Mouse (Mus musculus) ES-Bruce4 (cell line): ENCODE data around the gene Proser3. TPM values are rescaled to one million over a fixed set of nuclear protein-coding genes. Genes with fewer than 3 reads are reported as not detected.

Source experiments
- H3K27ac ChIP-seq: 2 replicates; pipeline ENCODE4 v1.5.1; 2012; ENCODE audit warnings: low read length, inconsistent platforms; ENCODE audit not compliant: insufficient read depth
- H3K27me3 ChIP-seq: 2 replicates; pipeline ENCODE4 v1.6.1; 2012; ENCODE audit warnings: mild to moderate bottlenecking, low read length, inconsistent platforms; ENCODE audit not compliant: control insufficient read depth, poor library complexity, insufficient read depth, severe bottlenecking
- H3K36me3 ChIP-seq: 2 replicates; pipeline ENCODE4 v1.6.1; 2012; ENCODE audit warnings: inconsistent platforms, mild to moderate bottlenecking, low read length, moderate library complexity; ENCODE audit not compliant: control insufficient read depth, poor library complexity, insufficient read depth, severe bottlenecking
- H3K4me1 ChIP-seq: one replicate; pipeline ENCODE4 v1.8.1; 2011; ENCODE audit warnings: low read length; ENCODE audit not compliant: control insufficient read depth, insufficient read depth
- H3K4me3 ChIP-seq: 2 replicates; pipeline ENCODE4 v1.5.1; 2011; ENCODE audit warnings: low read depth, mild to moderate bottlenecking, low read length
- H3K9ac ChIP-seq: 2 replicates; pipeline ENCODE4 v1.6.1; 2012; ENCODE audit warnings: low read depth, mild to moderate bottlenecking, inconsistent platforms; ENCODE audit not compliant: poor library complexity, severe bottlenecking
- H3K9me3 ChIP-seq: replicated peaks from 2 replicates; pipeline ENCODE4 v1.6.1; 2012; ENCODE audit warnings: mild to moderate bottlenecking, low read length, inconsistent platforms; ENCODE audit not compliant: control insufficient read depth, poor library complexity, insufficient read depth, severe bottlenecking
- CTCF ChIP-seq: IDR thresholded peaks from one replicate; pipeline ENCODE4 v1.8.1; 2011; ENCODE audit warnings: low read depth, low read length
- EP300 ChIP-seq: IDR thresholded peaks from 2 replicates; pipeline ENCODE4 v1.6.1; 2011; ENCODE audit warnings: low read depth, low read length; ENCODE audit not compliant: insufficient read depth
- POLR2A ChIP-seq: IDR thresholded peaks from one replicate; pipeline ENCODE4 v1.8.1; 2011; ENCODE audit warnings: low read length; ENCODE audit not compliant: insufficient read depth
- polyA plus RNA-seq: library from polyadenylated mRNA; stranded (reverse); fragments of >200 nt; gene quantifications from 2 replicates; pipeline ENCODE4 v1.2.4, GENCODE M21; 2011; ENCODE audit warnings: low read depth; ENCODE audit not compliant: missing spikeins, insufficient read depth, insufficient read length

The Proser3 gene
- polyA plus RNA-seq, 1 experiment: 17.3 TPM

DNA sequence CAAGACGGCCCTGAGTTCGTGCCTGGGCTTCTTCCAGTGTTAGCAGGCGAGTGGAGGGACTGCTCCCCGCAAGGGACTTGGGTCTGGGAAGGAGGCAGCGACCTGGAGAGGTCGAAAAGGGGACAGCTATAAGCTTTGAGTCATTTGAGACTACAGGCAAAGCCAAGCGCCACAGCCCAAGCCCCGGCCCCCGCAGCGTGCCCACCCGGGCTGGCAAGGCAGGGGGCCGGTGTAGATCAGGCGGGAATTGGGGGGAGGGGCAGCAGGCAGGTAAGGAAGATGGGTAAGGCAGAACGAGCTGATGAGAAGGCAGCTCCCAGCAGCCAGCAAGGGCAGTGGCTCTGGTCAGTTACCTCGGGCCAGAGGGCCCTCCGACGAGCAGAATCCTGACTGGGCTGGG, 25.7 kb downstream of the Proser3 start:
- Histone ChIP-seq H3K4me1 (peaks cover 1% of the 10 kb centered on the region), H3K9me3 (no peaks in the 10 kb centered on the region), H3K27ac (no peak overlapping the region), H3K9ac (peak overlapping the region; percentile 17; the same call in 1 of the 2 replicates), H3K27me3 (no peaks in the 10 kb centered on the region), H3K4me3 (0 out of 2 replicates have a peak overlapping the region, but pooled peaks have one; percentile 0), H3K36me3 (no peaks in the 10 kb centered on the region)
- no peak for TF ChIP-seq POLR2A
- no peak for TF ChIP-seq EP300
- no peak for TF ChIP-seq CTCF

DNA sequence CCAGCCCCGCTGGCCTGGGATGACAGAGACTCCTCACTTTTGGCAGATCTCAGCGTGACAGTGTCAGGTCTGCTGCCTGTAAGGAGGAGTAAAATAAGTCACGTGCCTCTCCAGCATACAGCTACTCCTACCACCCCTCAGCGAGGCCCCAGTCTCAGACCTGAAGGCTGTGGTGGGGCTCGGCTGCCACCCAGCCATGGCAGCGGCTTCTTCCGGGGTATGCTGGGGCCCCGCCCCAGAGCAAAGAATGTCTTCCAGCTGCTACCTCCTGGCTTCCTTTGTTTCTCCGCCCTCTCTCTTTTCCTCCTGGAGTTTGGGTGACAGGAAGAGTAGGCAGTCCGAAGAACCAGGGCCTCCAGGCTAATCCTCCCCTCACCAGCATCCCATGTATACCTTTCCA, 26.1 kb downstream of the Proser3 start:
- H3K27ac ChIP-seq: no peak overlapping the region
- TF ChIP-seq CTCF (no peak), POLR2A (no peak), EP300 (no peak)
- no peaks in the 10 kb centered on the region for H3K36me3 ChIP-seq
- H3K4me1 ChIP-seq: peaks cover 1% of the 10 kb centered on the region
- no peaks in the 10 kb centered on the region for H3K9me3 ChIP-seq
- H3K4me3 ChIP-seq: 0 out of 2 replicates have a peak overlapping the region, but pooled peaks have one; percentile 0
- no peaks in the 10 kb centered on the region for H3K27me3 ChIP-seq
- 0 out of 2 replicates have a peak overlapping the region, but pooled peaks have one; percentile 17 for H3K9ac ChIP-seq

DNA sequence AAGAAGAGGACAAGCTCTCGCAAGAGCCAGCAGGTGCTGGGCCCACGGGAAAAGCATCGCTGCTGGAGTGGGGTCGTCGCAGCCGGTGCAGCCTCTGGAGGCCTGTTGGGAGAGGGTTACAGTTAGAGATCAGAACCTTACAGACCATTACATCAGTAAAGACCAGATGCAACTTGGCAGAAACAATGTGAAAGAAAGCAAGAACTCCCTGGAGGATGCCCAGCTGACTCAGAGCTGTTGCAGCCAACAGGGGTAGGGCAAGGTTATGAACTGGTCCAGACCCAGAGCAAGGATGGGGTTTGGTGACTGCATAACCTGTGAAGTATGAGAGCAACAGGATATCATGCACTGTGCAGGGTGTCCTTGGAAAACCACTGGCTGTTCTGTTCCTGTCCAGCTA, 27.6 kb downstream of the Proser3 start:
- no peaks in the 10 kb centered on the region for H3K9me3 ChIP-seq
- H3K27ac ChIP-seq: no peak overlapping the region
- H3K36me3 ChIP-seq: no peaks in the 10 kb centered on the region
- TF ChIP-seq POLR2A (no peak), EP300 (no peak), CTCF (no peak)
- no peak overlapping the region for H3K9ac ChIP-seq
- H3K27me3 ChIP-seq: no peaks in the 10 kb centered on the region
- H3K4me3 ChIP-seq: no peak overlapping the region
- peaks cover 1% of the 10 kb centered on the region for H3K4me1 ChIP-seq

DNA sequence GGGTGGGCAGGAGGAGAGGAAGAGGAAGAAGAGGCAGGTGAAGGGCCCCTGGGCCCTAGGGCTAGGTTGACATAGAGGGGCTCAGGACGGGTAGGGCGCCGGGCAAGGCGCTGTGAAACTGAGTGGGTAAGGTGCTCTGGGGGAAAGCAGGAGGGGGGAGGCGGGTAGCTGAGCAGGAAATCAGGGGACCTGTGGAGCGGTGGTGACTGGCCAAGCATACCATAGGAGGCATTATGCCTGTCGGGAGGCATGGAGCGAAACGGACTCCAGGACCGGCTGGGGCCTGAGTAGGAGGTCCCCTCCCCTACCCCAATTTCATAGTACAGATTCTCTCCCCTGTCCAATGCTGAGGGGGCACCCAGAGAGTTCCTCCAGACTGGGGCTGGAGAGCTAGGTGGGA, 29.2 kb downstream of the Proser3 start:
- H3K36me3 ChIP-seq: no peaks in the 10 kb centered on the region

DNA sequence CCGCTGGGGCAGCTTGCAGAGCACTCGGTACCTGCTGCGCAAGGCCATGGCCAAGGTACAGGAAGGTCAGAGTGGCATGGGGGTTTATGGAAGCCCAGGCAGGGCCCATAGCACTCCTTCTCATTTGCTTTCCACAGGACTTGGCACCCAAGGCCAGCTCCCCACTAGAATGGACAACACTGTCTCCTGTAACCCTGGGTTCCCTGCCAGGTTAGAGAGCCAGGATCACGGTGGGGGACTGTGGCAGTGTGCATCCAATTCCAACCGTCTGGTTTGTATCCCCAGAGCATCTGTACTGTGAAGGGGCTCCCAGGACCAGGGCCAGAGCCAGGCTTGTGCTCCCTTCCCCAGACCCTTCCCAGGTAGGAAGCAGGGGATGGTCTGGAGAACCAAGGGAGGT, 31.2 kb downstream of the Proser3 start:
- Histone ChIP-seq H3K36me3 (no peaks in the 10 kb centered on the region), H3K4me3 (no peak overlapping the region), H3K4me1 (peaks cover 1% of the 10 kb centered on the region), H3K9ac (no peak overlapping the region), H3K27ac (no peak overlapping the region), H3K27me3 (no peaks in the 10 kb centered on the region), H3K9me3 (no peaks in the 10 kb centered on the region)
- no peak for TF ChIP-seq EP300
- no peak for TF ChIP-seq CTCF
- no peak for TF ChIP-seq POLR2A

More for the DNA sequence above, 29.2 kb downstream of the Proser3 start:
- Histone ChIP-seq H3K27ac (no peak overlapping the region), H3K9me3 (no peaks in the 10 kb centered on the region), H3K4me1 (peaks cover 1% of the 10 kb centered on the region), H3K9ac (no peak overlapping the region), H3K4me3 (no peak overlapping the region), H3K27me3 (no peaks in the 10 kb centered on the region)
- TF ChIP-seq CTCF (no peak), EP300 (no peak), POLR2A (no peak)

DNA sequence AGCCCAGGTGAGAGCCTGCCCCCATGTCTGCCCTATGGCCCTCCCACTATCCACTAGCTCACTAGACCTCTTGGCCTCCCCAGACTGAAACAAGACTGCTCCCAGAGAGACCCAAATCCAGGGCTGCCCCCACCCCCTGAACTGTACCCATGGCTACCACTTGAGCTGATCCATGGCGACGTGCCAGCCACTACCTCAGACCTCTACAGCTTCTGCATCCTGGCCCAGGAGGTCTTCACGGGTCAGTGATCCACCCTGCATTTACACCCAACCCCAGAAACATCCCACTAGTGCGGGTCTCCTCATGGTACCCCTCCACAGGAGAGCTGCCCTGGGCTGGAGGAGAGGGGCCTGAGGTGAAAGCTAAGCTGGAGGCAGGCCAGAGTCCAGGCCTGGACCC, 31.7 kb downstream of the Proser3 start:
- no peaks in the 10 kb centered on the region for H3K9me3 ChIP-seq
- H3K9ac ChIP-seq: no peak overlapping the region
- no peak for TF ChIP-seq POLR2A
- no peak overlapping the region for H3K27ac ChIP-seq
- no peaks in the 10 kb centered on the region for H3K27me3 ChIP-seq
- H3K4me1 ChIP-seq: no peaks in the 10 kb centered on the region
- H3K4me3 ChIP-seq: no peak overlapping the region
- no peaks in the 10 kb centered on the region for H3K36me3 ChIP-seq

DNA sequence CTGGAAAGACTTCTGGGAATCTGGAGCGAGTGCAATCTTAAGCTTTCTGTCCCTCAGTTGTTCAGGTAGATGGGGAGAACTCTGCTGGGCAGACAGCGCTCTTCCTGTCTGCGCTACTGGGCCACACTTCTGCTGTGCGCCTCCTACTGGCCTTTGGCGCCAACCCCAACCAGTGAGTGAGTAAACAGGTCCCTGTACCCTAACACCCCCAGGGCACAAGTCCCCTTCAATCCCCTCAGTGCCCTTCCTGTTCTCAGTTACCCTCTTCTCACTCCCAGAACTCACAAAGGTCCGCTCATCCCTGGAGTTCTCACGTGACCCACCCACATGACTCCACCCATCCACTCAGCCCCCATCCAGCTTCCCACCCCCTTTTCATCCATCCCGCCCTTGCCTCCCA, 33.8 kb downstream of the Proser3 start:
- no peak overlapping the region for H3K9ac ChIP-seq
- H3K36me3 ChIP-seq: no peaks in the 10 kb centered on the region
- no peaks in the 10 kb centered on the region for H3K27me3 ChIP-seq
- peak; percentile 75 for TF ChIP-seq EP300
- no peak for TF ChIP-seq POLR2A
- peak; percentile 58 for TF ChIP-seq CTCF
- H3K4me3 ChIP-seq: peak overlapping the region; percentile 43
- H3K4me1 ChIP-seq: no peaks in the 10 kb centered on the region
- no peaks in the 10 kb centered on the region for H3K9me3 ChIP-seq
- no peak overlapping the region for H3K27ac ChIP-seq
